Mouse (Mus musculus) G1E (cell line): ENCODE results near the gene Cttn.

ENCODE experiments used
- CTCF ChIP-seq: IDR thresholded peaks from 2 replicates; pipeline ENCODE4 v1.5.1; 2012; ENCODE audit warnings: low read depth, low read length, inconsistent platforms, mixed read lengths
- GATA1 ChIP-seq: IDR thresholded peaks from 2 replicates; pipeline ENCODE4 v1.6.1; 2012; ENCODE audit warnings: borderline replicate concordance, low read length, inconsistent platforms, mixed read lengths
- GATA2 ChIP-seq: IDR thresholded peaks from 2 replicates; pipeline ENCODE4 v1.6.1; 2012; ENCODE audit warnings: low read depth, low read length, inconsistent platforms, borderline replicate concordance
- POLR2AphosphoS5 ChIP-seq: IDR thresholded peaks from 2 replicates; pipeline ENCODE4 v1.6.1; 2012; ENCODE audit warnings: low read depth, low read length, inconsistent platforms; ENCODE audit not compliant: insufficient replicate concordance
- TAL1 ChIP-seq: conservative IDR thresholded peaks from 2 replicates; pipeline ENCODE4 v1.6.1; 2012; ENCODE audit warnings: low read depth, low read length, inconsistent platforms, mixed read lengths

GRCm38 (mm10) chr7:144408464-144409000, 62.3 kb downstream of the Cttn start:
- TF ChIP-seq CTCF (no peak), GATA2 (no peak), POLR2AphosphoS5 (no peak), TAL1 (no peak), GATA1 (no peak)
